Mouse (Mus musculus): ENCODE results near the gene Rhbdf2. TPM values are rescaled to one million over a fixed set of nuclear protein-coding genes. Genes with fewer than 3 reads are reported as not detected.
A peak's percentile ranks its signal among the peaks of the same experiment; 100 is the strongest.

The Rhbdf2 gene
- polyA plus RNA-seq, 1 experiment = 4.4 TPM

DNA sequence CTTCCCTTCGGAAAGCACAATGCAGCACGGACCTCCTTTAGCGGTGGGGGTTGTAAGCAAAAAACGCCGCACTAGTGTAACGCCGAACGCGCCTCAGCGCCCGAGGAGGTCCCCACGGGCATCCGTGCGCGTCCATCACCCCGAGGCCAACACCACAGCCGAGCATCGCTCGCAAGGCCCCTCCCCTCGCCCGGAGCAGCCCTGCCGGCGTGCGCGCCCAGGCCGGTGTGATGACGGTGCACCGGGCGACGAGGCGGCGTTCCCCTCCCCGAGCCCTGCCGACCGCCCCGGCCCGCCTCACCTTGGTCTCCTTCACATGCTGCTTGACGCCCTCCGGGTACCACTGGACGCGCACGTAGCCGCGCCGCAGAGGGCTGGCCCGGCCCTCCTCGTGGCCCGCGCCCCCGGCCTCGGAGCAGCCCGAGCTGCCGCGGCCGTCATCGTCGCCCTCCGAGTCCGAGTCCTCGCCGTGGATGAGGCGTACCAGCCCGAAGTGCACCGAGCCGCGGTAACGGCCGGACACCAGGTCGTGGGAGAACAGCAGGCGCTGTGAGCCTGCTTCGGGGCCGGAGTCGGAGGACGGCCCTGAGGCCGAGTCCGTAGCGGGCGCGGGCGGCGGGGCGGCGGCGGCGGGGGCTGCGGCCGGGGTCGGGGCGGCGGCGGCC lies 46.0 kb downstream of the Rhbdf2 start:
- Histone ChIP-seq H3K27ac (replicated peaks; ENCODE audit: low read depth, low read length) (no peak overlapping the region), H3K4me1 (ENCODE audit: control insufficient read depth, insufficient read depth, insufficient read length, low read length) (peaks cover 2% of the 10 kb centered on the region; the same call in 1 of the 2 replicates), H3K4me3 (ENCODE audit: insufficient read depth, low read depth, low read length) (peak overlapping the region; percentile 99)

DNA sequence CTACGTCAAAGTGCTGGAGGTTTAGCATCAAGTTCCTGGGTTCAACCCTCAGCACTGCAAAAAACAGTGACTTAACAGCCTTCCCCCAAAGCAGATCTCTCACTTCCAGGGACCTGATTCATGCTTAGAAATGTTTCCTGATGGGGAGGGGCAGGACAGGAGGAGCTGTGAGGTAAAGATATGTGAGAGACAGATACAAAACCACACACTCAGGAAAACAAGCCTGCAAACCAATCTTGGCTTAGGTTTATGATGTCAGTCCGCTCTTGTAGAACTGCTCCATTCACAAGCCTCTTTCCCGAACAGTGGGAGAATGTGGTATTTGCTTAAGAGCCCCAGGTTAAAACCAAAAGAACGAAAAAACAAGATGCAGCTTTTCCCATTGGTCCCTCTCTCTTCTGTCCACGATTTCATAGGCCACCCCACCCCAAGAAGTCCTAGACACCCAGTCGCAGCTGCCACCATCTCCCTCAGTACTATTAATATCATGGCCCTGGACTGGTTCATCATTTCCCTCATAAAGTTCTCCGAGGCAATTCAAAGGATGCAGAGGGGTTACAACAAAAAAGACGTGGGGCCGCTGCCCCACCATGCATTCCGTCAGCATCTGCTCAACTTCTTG lies 46.7 kb downstream of the Rhbdf2 start:
- peak overlapping the region; percentile 99 for H3K4me3 ChIP-seq (ENCODE audit: insufficient read depth, low read depth, low read length)
- H3K4me1 ChIP-seq (ENCODE audit: control insufficient read depth, insufficient read depth, insufficient read length, low read length) = peaks cover 2% of the 10 kb centered on the region; the same call in 1 of the 2 replicates
- no peak overlapping the region for H3K27ac ChIP-seq (replicated peaks; ENCODE audit: low read depth, low read length)

DNA sequence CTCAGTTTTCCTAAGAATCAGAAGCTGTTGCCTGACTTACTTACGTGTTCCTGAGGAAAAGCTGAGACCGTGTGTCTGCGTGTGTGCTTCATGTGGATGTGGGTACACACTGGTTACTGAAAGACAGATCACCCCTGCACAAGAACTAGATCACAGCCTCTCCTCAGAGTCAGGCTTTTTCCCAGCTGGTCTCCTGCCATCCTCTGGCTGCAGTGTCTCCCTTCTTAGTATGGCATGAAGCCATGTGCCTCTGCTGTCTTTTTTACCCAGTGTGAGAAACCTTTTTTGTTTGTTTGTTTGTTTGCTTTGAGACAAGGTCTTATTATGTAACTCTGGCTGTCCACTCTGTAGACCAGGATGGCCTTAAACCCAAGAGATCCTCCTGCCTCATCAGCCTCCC lies 47.5 kb downstream of the Rhbdf2 start:
- H3K27ac ChIP-seq (replicated peaks; ENCODE audit: low read depth, low read length) = no peak overlapping the region
- H3K4me1 ChIP-seq (ENCODE audit: control insufficient read depth, insufficient read depth, insufficient read length, low read length) = peaks cover 9% of the 10 kb centered on the region
- no peak overlapping the region for H3K4me3 ChIP-seq (ENCODE audit: insufficient read depth, low read depth, low read length)

DNA sequence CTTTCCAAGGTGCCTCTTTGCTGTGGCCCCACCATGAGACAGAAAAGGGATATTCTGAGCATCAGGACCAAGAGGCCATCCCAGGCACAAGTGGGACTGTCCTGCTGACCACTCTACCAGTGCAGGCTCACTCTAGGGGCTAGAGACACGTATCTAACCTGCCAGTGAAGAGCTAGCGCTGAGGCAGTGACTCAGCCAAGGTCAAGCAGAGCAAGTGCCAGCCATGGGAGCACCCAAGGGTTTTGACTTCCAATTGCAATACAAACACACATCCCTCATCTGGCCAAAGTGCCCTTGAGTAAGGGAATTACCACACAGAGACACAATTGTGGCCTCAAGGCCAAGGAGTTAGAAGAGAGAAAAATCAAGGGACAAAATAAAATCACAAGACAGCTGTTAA lies 51.4 kb downstream of the Rhbdf2 start:
- Histone ChIP-seq H3K4me1 (ENCODE audit: control insufficient read depth, insufficient read depth, insufficient read length, low read length) (peaks cover 28% of the 10 kb centered on the region), H3K4me3 (ENCODE audit: insufficient read depth, low read depth, low read length) (no peak overlapping the region), H3K27ac (replicated peaks; ENCODE audit: low read depth, low read length) (peak overlapping the region; percentile 60)

DNA sequence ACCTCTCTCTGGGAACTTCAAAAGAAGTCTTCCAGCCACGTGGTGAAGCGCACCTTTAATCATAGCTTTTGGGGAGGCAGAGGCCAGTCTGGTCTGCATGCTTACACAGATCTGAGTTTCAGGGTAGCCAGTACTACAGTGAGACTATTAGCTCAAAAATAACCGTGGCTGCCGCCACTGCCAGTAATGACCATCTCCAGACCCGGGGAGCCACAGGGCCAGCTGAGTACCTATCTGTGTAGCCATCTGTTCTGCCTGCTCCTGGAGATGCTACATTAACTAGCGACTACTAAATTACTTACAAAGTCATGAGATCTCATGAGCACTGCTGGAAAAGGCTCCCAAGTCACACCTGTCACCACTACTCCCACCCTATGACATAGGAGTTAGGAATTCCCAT lies 51.8 kb downstream of the Rhbdf2 start:
- Histone ChIP-seq H3K4me3 (ENCODE audit: insufficient read depth, low read depth, low read length) (no peak overlapping the region), H3K4me1 (ENCODE audit: control insufficient read depth, insufficient read depth, insufficient read length, low read length) (peaks cover 28% of the 10 kb centered on the region), H3K27ac (replicated peaks; ENCODE audit: low read depth, low read length) (peak overlapping the region; percentile 60)

DNA sequence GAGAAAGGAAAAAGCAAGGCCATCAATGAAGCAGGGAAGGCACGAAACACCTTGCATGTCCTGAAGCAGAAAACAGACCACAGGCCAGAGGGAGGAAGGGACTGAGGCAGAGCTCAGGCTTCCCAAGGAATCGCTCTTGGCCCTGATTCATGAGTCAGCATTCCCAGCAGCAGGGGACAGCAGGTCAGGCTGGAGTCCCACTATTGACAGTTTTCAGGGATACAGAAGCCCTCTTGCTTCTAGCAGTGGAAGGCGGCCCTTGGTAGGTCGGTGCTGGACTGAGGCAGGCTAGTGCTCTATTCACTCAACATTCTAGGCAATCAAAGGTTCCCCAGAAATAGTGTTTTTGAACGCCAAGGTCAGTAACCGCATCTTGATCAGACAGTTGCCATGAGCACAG lies 52.3 kb downstream of the Rhbdf2 start:
- Histone ChIP-seq H3K4me1 (ENCODE audit: control insufficient read depth, insufficient read depth, insufficient read length, low read length) (peaks cover 28% of the 10 kb centered on the region), H3K4me3 (ENCODE audit: insufficient read depth, low read depth, low read length) (no peak overlapping the region), H3K27ac (replicated peaks; ENCODE audit: low read depth, low read length) (peak overlapping the region; percentile 60)

DNA sequence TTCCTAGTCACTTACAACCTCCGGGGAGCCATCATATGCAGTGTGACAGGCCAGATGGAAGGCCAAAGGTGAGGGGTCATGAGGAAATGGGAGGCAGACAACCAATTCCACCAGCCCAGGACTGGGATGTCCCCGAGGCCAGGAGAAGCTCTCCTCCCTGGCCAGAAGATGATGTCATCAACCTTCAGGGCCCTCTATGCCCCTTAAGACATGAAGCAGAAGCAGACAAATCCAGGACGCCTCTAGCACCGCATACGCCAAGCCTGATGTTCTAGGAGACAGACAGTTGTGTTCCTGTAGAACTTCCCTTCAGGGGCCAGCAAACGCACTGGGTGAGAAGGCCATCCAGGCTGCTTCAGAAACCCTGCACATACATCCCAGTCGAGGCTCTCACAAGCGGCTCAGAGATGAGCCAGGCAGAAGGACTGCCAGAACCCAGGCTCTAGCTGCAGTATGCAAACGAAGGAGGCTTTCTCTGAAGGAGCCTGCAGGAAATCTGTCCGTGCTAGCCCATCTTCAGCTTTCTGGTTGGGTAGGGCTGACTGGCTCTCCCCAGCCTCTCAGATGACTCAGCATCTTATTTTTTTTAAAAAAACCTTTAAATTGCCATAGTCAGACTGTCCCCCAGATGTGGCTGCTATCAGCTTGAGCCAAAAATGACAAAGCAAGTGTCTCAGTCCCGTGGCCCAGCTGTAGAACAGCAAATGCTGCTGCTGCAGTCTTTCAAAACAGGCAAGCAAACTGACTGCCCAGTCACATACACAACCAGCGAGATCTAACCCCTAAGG lies 53.9 kb downstream of the Rhbdf2 start:
- H3K27ac ChIP-seq (replicated peaks; ENCODE audit: low read depth, low read length) = peak overlapping the region; percentile 60
- H3K4me1 ChIP-seq (ENCODE audit: control insufficient read depth, insufficient read depth, insufficient read length, low read length) = peaks cover 25% of the 10 kb centered on the region
- H3K4me3 ChIP-seq (ENCODE audit: insufficient read depth, low read depth, low read length) = no peak overlapping the region

DNA sequence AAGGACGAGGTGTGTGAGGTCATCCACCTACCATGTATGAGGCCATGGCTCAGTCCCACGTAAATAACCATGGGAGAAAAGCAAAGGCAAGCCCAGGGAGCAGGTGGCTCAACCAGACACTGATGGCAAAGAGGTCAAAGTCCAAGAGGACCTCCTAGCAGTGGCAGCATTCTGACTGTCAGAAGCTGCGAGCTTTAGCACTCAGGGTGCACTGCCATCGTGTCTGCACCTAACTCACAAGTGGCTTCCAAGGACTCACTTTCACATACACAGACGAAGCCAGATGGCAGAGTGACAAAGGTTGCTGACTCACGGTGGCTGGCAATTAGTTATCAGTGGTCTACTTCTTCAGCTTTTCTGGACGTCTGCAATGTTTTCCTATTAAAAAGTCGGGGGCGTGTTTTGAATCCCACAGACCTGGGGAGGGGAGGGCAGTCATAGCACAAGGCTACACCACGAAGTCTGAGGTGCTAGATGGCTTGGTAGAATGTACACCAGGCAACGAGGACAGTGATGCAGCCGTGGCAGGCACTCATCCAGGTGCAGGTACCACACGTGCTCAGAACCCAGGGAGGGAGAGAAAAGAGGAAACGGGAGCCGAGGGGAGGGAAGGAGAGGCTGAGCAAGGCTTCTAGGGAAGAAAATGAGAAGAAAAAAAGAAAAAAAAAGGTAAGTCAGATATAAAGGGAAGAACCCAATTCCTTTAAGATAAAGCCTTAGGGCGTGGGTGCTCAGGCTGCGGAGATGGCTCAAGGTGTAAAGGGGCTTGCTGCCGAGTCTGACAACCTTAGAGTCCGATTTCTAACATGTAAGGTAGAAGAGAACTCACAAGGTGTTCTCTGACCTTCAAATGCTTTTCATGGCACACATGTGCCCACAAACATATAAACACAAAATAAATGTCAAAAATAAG lies 54.8 kb downstream of the Rhbdf2 start:
- Histone ChIP-seq H3K4me1 (ENCODE audit: control insufficient read depth, insufficient read depth, insufficient read length, low read length) (peaks cover 25% of the 10 kb centered on the region), H3K4me3 (ENCODE audit: insufficient read depth, low read depth, low read length) (no peak overlapping the region)

DNA sequence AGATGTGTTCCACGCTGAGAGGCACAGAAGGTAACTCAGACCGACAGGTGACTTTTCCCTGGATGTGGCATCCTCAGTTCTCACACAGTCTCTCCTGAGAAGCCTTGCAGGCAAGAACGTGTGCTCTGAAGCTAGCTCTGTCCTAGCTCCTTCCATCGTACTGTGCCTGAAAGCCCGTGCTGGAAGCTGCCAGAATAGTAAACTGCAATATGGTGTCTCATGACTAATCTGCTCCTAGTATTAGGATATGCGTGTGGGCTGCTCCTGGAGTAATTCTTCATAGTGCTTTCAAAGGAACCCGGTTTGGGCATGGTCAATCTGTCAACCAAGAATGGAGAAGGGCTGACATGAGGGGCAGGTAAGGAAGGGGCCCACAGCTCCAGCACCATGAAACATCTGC lies 56.0 kb downstream of the Rhbdf2 start:
- H3K4me1 ChIP-seq (ENCODE audit: control insufficient read depth, insufficient read depth, insufficient read length, low read length) = peaks cover 26% of the 10 kb centered on the region
- H3K4me3 ChIP-seq (ENCODE audit: insufficient read depth, low read depth, low read length) = no peak overlapping the region
- no peak overlapping the region for H3K27ac ChIP-seq (replicated peaks; ENCODE audit: low read depth, low read length)

More for the DNA sequence above, 54.8 kb downstream of the Rhbdf2 start:
- peak overlapping the region; percentile 60 for H3K27ac ChIP-seq (replicated peaks; ENCODE audit: low read depth, low read length)

DNA sequence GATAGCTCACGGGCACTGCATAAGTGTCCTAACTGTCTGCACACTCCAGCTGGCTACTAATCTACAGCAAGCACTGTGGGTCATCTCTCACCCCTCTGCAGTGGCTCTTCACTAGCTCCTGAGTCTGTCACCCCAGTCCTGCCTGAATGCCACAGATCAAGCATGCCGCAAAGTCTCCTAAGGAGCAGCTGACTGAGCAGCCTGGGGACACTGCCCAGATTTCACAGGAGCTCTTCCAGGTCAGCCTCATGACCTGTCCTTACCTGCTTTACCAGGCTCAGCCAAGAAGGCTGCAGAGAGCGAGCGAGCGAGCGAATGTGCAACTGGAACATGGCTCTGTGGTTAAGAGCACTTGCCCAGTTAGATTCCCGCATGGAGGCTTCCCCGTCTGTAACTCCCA lies 59.3 kb downstream of the Rhbdf2 start:
- no peak overlapping the region for H3K27ac ChIP-seq (replicated peaks; ENCODE audit: low read depth, low read length)
- no peak overlapping the region for H3K4me3 ChIP-seq (ENCODE audit: insufficient read depth, low read depth, low read length)
- peaks cover 13% of the 10 kb centered on the region for H3K4me1 ChIP-seq (ENCODE audit: control insufficient read depth, insufficient read depth, insufficient read length, low read length)

DNA sequence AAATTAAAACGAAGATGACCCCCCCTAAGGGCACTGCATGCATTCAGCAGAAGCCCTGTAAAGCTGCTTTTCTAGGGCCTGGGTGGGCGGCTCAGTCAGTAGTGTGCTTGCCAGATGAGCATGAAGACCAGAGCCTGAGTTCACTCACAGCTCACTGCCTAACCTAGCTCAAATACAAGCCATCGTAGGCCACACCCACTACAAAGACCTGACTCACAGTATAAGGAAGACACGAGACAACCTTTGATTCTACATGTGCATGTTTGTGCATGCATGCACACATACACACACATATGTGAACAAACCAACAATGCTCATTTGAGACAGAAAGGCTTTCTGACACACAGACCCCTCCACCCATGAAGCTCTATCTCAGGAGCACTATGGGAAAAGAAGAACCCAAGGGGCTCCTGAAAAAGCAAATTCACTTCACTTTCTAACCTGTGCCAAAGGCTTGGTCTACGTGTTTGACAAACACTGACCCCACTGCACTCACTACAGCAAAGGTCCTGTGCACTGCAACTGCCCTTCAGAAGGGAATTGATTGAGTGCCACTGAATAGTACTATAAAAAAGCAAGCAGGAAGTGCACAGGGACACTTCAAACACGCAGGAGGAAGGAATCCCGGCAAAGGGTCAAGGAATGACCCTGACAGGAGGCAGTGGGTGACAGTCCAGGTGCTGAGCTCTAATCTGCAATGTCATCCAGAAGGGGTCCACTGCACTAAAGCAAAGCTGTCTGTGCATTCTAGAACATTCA lies 61.4 kb downstream of the Rhbdf2 start:
- Histone ChIP-seq H3K4me1 (ENCODE audit: control insufficient read depth, insufficient read depth, insufficient read length, low read length) (peaks cover 6% of the 10 kb centered on the region; the same call in 1 of the 2 replicates), H3K27ac (replicated peaks; ENCODE audit: low read depth, low read length) (no peak overlapping the region), H3K4me3 (ENCODE audit: insufficient read depth, low read depth, low read length) (no peak overlapping the region)

DNA sequence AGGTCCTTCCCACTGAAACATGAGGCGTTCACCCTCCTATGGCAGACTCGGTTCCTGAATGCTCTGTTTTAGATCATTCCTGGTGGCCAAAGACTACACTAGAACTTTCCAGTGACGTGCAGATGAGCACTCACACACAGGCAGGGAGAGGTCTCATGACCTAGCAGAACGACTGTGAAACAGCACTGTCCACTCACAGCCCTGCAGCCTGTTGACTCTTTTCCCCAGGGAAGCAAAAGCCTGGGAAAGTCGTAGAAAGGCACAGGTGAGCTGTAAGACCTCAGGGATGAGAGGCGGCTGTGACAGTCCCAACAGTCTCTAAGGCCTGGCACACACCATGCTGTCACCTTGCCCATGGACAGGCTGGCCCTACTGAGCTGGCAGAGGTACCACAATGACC lies 70.5 kb downstream of the Rhbdf2 start:
- H3K4me1 ChIP-seq (ENCODE audit: control insufficient read depth, insufficient read depth, insufficient read length, low read length) = peaks cover 8% of the 10 kb centered on the region
- no peak overlapping the region for H3K4me3 ChIP-seq (ENCODE audit: insufficient read depth, low read depth, low read length)
- no peak overlapping the region for H3K27ac ChIP-seq (replicated peaks; ENCODE audit: low read depth, low read length)

DNA sequence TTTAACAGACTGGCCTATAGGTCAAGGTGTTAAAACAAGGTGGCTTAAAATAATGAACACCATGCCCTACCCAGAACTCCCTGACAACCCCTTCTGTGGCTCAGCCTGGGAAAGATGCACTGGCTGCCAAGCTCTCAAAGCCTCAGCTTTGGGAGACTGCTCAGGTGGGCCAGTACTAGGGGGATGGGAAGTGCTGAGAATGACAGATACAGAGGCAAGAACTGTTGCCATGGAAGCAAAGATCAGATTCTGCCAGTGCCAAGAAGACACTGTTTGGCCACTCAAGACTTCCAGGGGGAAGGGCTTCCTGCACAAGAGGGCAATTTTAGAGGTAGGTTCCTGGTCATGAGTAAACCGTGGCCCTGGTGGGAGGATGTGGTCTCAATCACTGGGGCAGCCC lies 71.2 kb downstream of the Rhbdf2 start:
- peaks cover 13% of the 10 kb centered on the region for H3K4me1 ChIP-seq (ENCODE audit: control insufficient read depth, insufficient read depth, insufficient read length, low read length)
- no peak overlapping the region for H3K4me3 ChIP-seq (ENCODE audit: insufficient read depth, low read depth, low read length)
- H3K27ac ChIP-seq (replicated peaks; ENCODE audit: low read depth, low read length) = no peak overlapping the region

DNA sequence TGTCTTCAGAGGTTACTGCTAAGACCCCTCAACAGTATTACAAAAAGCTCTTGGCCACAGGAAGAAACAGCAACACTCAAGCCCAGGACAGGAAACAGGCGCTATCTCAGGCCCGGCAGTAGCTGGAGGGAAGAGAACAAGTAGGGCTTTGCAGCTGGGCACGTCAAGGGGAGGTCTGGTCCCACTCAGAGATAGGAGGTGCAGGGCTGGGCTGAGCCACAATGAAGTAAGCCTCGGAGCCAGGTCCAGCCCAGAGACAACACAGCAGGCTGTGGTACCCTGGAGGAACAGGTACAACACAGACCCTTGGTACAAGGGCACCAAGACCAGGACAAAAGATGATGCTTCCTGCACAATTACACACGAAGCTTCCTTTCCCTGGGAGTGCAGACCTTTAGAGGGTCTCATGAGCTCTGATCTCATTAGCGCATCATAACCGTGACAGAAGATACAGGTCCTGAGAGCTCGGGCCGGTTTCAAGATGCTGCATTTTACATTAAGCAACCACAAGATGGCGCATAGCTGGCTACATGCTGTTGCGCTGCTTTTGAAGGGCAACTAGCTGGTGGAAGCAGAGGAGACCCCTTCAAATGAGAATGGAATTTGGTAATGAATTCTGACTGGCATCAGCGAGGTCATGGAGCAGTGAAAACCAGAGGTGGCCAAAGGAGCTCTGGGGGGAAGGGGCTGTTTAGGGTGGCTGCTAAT lies 72.5 kb downstream of the Rhbdf2 start:
- no peak overlapping the region for H3K4me3 ChIP-seq (ENCODE audit: insufficient read depth, low read depth, low read length)
- no peak overlapping the region for H3K27ac ChIP-seq (replicated peaks; ENCODE audit: low read depth, low read length)
- peaks cover 20% of the 10 kb centered on the region for H3K4me1 ChIP-seq (ENCODE audit: control insufficient read depth, insufficient read depth, insufficient read length, low read length)

Data from brown adipose tissue, adult 24 weeks (tissue).